Mouse (Mus musculus): ENCODE results near the gene Nagpa. TPM values are rescaled to one million over a fixed set of nuclear protein-coding genes. Genes with fewer than 3 reads are reported as not detected.
"Not testable (repeated sequence)": the region's sequence is repeated elsewhere in the genome, so short reads cannot be mapped to it uniquely, and the experiment has no call there.

The Nagpa gene
- polyA plus RNA-seq, 1 experiment from 2014 or later: 17.0 TPM

DNA sequence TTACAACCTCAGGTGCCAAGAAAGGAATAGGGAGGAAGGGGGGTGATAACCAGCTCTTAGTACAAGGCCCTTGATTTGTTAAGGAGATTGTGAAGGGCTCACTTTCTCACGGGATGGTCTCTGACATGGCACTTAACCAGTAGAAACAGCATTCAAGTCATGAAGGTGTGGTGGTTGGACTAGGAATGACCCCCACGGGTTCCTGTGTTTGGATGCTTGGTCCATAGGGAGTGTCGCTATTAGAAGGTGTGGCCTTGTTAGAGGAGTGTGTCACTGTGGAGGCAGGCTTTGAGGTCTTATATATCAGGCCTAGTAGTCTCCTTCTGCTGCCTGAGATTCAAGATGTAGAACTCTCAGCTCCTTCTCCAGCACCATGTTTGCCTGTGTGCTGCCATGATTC is 24.3 kb upstream of the Nagpa start:
- not testable (repeated sequence) for H3K4me3 ChIP-seq (ENCODE audit: low read length); H3K4me2 ChIP-seq (replicated peaks; ENCODE audit: low read depth, low read length); H3K9me3 ChIP-seq (ENCODE audit: control insufficient read depth, low read length); H3K36me3 ChIP-seq (ENCODE audit: control insufficient read depth, insufficient read depth, low read length); H3K4me1 ChIP-seq (ENCODE audit: control insufficient read depth, insufficient read depth, low read length); H3K27ac ChIP-seq (ENCODE audit: low read depth, low read length); H3K9ac ChIP-seq (ENCODE audit: low read depth, low read length); ATAC-seq (ENCODE audit: low FRiP score, low TSS enrichment); H3K27me3 ChIP-seq (ENCODE audit: control insufficient read depth, insufficient read depth, low read length)
- 51% methylated on average over 3 of the region's 3 CpGs for WGBS

DNA sequence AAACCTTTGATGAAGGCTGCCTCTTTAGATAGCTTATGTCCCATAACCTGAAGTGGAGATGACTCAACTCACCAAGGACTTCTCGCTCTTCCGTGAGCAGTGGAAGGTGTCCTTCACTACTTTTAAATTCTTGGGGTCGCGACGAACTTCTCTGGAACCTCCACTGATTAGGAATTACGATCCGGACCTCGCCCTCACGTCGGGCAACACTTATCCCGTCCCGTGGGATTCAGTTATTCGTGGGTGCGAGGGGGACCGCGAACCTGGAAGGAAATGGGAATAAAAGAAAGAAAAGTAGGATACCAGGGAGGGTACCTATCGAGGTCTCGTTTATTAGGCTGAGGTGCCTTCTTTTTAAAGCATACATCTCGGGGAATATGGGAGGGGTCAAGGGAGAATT is 23.7 kb upstream of the Nagpa start:
- H3K4me2 ChIP-seq (replicated peaks; ENCODE audit: low read depth, low read length); H3K27ac ChIP-seq (ENCODE audit: low read depth, low read length); H3K9me3 ChIP-seq (ENCODE audit: control insufficient read depth, low read length); H3K4me1 ChIP-seq (ENCODE audit: control insufficient read depth, insufficient read depth, low read length); H3K27me3 ChIP-seq (ENCODE audit: control insufficient read depth, insufficient read depth, low read length); H3K36me3 ChIP-seq (ENCODE audit: control insufficient read depth, insufficient read depth, low read length); H3K9ac ChIP-seq (ENCODE audit: low read depth, low read length); ATAC-seq (ENCODE audit: low FRiP score, low TSS enrichment); H3K4me3 ChIP-seq (ENCODE audit: low read length): not testable (repeated sequence)
- WGBS: 74% methylated on average over 19 of the region's 19 CpGs

DNA sequence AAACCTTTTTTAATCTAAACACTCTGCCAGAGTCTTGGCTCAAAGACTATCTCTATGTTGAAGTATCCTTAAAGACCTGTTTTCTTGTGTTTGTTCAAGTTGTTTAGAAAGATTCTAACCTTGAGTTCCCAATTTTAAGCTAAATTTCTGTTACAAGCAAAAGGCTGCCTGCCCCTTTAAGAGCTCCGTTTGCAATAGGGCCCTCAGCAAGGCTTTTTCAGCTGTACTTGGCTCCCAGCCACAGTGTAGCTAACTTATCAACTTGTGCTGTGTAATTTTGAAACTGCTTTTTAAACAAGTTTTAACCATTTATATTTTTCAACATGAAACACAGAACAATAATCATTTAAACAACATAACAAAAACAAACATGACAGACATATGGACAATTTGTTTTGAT is 22.7 kb upstream of the Nagpa start:
- not testable (repeated sequence) for H3K36me3 ChIP-seq (ENCODE audit: control insufficient read depth, insufficient read depth, low read length); H3K27ac ChIP-seq (ENCODE audit: low read depth, low read length); H3K4me2 ChIP-seq (replicated peaks; ENCODE audit: low read depth, low read length); H3K4me1 ChIP-seq (ENCODE audit: control insufficient read depth, insufficient read depth, low read length); H3K9ac ChIP-seq (ENCODE audit: low read depth, low read length); H3K4me3 ChIP-seq (ENCODE audit: low read length); H3K27me3 ChIP-seq (ENCODE audit: control insufficient read depth, insufficient read depth, low read length); ATAC-seq (ENCODE audit: low FRiP score, low TSS enrichment); H3K9me3 ChIP-seq (ENCODE audit: control insufficient read depth, low read length)
- WGBS: 3% methylated on average over 1 of the region's 1 CpGs

DNA sequence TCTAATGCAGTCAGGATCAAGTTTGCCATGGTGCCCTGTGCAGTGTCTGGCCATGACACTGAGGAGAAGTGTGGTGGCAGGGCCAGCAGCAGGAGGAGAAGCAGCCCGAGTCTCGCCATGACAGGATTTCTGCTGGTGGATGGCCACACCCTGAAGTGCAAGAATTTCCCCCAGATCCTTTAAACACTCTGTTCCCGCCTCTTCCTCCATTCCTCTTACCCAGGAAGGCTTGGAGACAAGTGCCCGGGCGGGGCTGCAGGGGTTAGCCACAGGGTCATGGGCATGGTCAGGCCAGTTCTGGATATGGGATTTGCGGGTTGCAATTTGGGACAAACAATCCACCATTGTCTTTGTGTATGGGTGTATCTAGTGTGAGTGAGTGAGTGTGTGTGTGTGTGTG is 18.3 kb upstream of the Nagpa start, which contains the start of gene AU021092:
Gene AU021092, minus strand, starts transcription at position 160 of the 400 bp plus-strand sequence.
- H3K4me3 ChIP-seq (ENCODE audit: low read length): no peak within 1 kb of the TSS
- 62% methylated on average over 6 of the region's 6 CpGs for WGBS
- H3K9ac ChIP-seq (ENCODE audit: low read depth, low read length): no peak within 1 kb of the TSS
- peak; percentile 39; the same call in 1 of the 2 replicates for ATAC-seq (ENCODE audit: low FRiP score, low TSS enrichment)
- no peaks in the 10 kb centered on the region for H3K4me1 ChIP-seq (ENCODE audit: control insufficient read depth, insufficient read depth, low read length)
- no peaks in the 10 kb centered on the region for H3K27me3 ChIP-seq (ENCODE audit: control insufficient read depth, insufficient read depth, low read length)
- no peaks in the 10 kb centered on the region for H3K9me3 ChIP-seq (ENCODE audit: control insufficient read depth, low read length)
- H3K36me3 ChIP-seq (ENCODE audit: control insufficient read depth, insufficient read depth, low read length): no peaks in the 10 kb centered on the region
- no peak within 1 kb of the TSS for H3K4me2 ChIP-seq (replicated peaks; ENCODE audit: low read depth, low read length)
- H3K27ac ChIP-seq (ENCODE audit: low read depth, low read length): no peak within 1 kb of the TSS

- no peaks in the 10 kb centered on the region for H3K27me3 ChIP-seq (ENCODE audit: control insufficient read depth, insufficient read depth, low read length)
- H3K4me1 ChIP-seq (ENCODE audit: control insufficient read depth, insufficient read depth, low read length): no peaks in the 10 kb centered on the region
- 58% methylated on average over 4 of the region's 4 CpGs for WGBS
- H3K4me3 ChIP-seq (ENCODE audit: low read length): no peak overlapping the region
- no peaks in the 10 kb centered on the region for H3K36me3 ChIP-seq (ENCODE audit: control insufficient read depth, insufficient read depth, low read length)
- no peaks in the 10 kb centered on the region for H3K9me3 ChIP-seq (ENCODE audit: control insufficient read depth, low read length)
- H3K4me2 ChIP-seq (replicated peaks; ENCODE audit: low read depth, low read length): no peak overlapping the region
- H3K9ac ChIP-seq (ENCODE audit: low read depth, low read length): no peak overlapping the region
- H3K27ac ChIP-seq (ENCODE audit: low read depth, low read length): no peak overlapping the region
- ATAC-seq (ENCODE audit: low FRiP score, low TSS enrichment): no peak
Measured at GRCm38 (mm10) chr16:5221403-5221802, 17.6 kb upstream of the Nagpa start.

DNA sequence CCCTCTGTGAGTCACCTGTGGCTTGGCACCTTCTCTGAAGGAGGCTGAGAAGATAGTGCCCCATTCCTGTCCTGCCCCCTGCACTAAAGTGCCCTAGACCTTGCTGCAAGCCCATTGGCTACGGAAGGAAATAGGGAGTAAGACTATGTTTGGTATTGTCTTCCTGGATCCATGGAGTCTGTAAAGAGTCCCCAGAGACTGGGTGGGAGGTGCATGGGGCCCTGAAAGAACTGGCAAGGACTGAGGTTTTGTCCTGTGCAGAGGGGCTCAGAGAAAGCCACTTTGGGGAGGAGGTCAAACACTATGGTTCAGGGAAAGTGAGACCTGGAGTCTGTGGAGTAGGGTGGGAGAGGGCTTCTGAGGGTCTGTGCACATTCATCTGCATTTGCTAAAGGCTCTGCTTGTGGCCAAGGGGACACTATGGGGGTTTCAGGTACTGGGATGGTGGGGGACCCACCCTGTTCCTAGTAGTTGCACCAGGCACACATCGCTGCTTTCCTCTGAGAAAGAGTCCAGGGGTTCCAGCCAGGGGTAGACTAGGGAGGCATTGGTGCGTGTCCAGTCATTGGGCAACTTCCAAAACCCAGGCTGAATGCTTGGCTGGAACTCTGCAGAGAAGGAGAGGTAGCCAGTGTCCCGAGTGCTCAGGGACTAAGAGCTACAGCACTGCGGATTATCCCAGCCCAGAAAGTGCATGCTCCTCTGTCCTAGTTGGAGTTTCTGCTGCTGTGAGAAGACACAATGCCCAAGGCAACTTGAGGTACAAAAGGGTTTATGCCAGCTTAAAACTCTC is 13.7 kb upstream of the Nagpa start:
- Histone ChIP-seq H3K27me3 (ENCODE audit: control insufficient read depth, insufficient read depth, low read length) (no peaks in the 10 kb centered on the region), H3K9me3 (ENCODE audit: control insufficient read depth, low read length) (no peaks in the 10 kb centered on the region), H3K36me3 (ENCODE audit: control insufficient read depth, insufficient read depth, low read length) (no peaks in the 10 kb centered on the region), H3K4me1 (ENCODE audit: control insufficient read depth, insufficient read depth, low read length) (no peaks in the 10 kb centered on the region), H3K9ac (ENCODE audit: low read depth, low read length) (no peak overlapping the region), H3K4me2 (replicated peaks; ENCODE audit: low read depth, low read length) (no peak overlapping the region), H3K4me3 (ENCODE audit: low read length) (no peak overlapping the region), H3K27ac (ENCODE audit: low read depth, low read length) (no peak overlapping the region)
- ATAC-seq (ENCODE audit: low FRiP score, low TSS enrichment): no peak
- 64% methylated on average over 5 of the region's 5 CpGs for WGBS

DNA sequence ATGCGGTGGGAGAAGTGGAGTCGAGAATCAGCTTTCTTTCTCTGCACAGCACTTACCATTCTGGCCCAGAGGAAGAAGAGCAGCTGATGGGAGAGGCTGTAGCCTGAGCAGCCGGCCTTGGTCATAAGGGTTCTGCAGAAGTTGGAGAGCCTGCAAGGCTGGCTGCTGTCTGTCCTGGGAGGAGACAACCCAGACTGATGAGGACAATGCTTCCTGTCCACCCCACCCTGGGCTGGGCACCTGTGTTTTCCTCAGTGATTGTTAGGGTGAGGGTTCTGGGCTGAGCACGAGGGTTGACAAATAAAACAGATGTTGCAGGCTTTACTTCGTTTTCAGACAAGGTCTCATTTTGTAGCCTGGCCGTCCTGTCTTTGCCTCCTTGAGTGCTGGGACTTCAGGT is 12.9 kb upstream of the Nagpa start:
- Histone ChIP-seq H3K9me3 (ENCODE audit: control insufficient read depth, low read length) (no peaks in the 10 kb centered on the region), H3K27me3 (ENCODE audit: control insufficient read depth, insufficient read depth, low read length) (no peaks in the 10 kb centered on the region), H3K4me2 (replicated peaks; ENCODE audit: low read depth, low read length) (no peak overlapping the region), H3K36me3 (ENCODE audit: control insufficient read depth, insufficient read depth, low read length) (no peaks in the 10 kb centered on the region), H3K4me3 (ENCODE audit: low read length) (no peak overlapping the region), H3K4me1 (ENCODE audit: control insufficient read depth, insufficient read depth, low read length) (no peaks in the 10 kb centered on the region), H3K27ac (ENCODE audit: low read depth, low read length) (no peak overlapping the region), H3K9ac (ENCODE audit: low read depth, low read length) (no peak overlapping the region)
- no peak for ATAC-seq (ENCODE audit: low FRiP score, low TSS enrichment)
- WGBS: 58% methylated on average over 6 of the region's 6 CpGs

DNA sequence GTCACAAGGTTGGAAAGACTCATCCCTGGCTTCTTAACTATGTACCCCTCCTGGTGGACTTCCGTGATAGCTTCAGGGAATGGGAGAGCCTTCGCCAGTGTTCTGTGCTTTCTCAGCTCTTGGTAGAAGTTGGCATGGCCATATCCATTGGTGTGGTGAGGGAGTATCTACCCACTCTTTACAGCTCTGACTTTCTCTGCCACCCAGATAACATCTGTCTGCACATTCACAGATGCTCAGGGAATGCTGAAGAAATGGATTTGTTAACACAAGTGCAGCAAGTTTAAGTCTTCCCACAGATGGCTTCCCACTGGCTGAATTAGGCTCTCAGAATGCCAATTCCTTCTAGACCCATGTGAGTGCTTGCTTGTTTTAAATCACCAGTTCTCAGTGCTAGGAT is 10.3 kb upstream of the Nagpa start:
- Histone ChIP-seq H3K9me3 (ENCODE audit: control insufficient read depth, low read length) (no peaks in the 10 kb centered on the region), H3K4me2 (replicated peaks; ENCODE audit: low read depth, low read length) (no peak overlapping the region), H3K4me1 (ENCODE audit: control insufficient read depth, insufficient read depth, low read length) (no peaks in the 10 kb centered on the region), H3K27me3 (ENCODE audit: control insufficient read depth, insufficient read depth, low read length) (no peaks in the 10 kb centered on the region), H3K36me3 (ENCODE audit: control insufficient read depth, insufficient read depth, low read length) (no peaks in the 10 kb centered on the region), H3K4me3 (ENCODE audit: low read length) (no peak overlapping the region), H3K27ac (ENCODE audit: low read depth, low read length) (no peak overlapping the region), H3K9ac (ENCODE audit: low read depth, low read length) (no peak overlapping the region)
- WGBS: 84% methylated on average over 2 of the region's 2 CpGs
- ATAC-seq (ENCODE audit: low FRiP score, low TSS enrichment): no peak

DNA sequence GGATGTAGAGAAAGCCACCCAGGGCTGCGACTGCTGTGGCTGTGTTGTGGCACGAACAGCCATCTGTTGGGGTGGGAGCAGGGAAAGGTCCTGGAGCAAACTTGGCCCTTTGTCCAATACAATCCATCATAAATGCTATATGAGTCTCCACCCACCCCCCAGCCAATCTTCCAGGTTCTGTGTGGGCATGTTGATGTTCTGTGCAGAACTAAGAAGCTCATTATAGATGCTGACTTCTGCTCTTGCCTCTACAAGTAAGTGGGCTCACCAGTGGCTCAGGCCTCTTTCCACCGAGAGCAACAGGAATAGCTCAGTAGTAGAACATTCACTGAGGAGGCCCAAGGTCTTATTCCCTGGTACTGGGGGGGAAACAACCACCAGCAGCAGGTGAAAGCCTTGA is 8.3 kb upstream of the Nagpa start:
- 81% methylated on average over 3 of the region's 3 CpGs for WGBS
- no peaks in the 10 kb centered on the region for H3K36me3 ChIP-seq (ENCODE audit: control insufficient read depth, insufficient read depth, low read length)
- no peak overlapping the region for H3K4me3 ChIP-seq (ENCODE audit: low read length)
- H3K27me3 ChIP-seq (ENCODE audit: control insufficient read depth, insufficient read depth, low read length): no peaks in the 10 kb centered on the region
- no peak overlapping the region for H3K4me2 ChIP-seq (replicated peaks; ENCODE audit: low read depth, low read length)
- no peak for ATAC-seq (ENCODE audit: low FRiP score, low TSS enrichment)
- H3K9me3 ChIP-seq (ENCODE audit: control insufficient read depth, low read length): no peaks in the 10 kb centered on the region
- no peak overlapping the region for H3K27ac ChIP-seq (ENCODE audit: low read depth, low read length)
- H3K9ac ChIP-seq (ENCODE audit: low read depth, low read length): no peak overlapping the region
- H3K4me1 ChIP-seq (ENCODE audit: control insufficient read depth, insufficient read depth, low read length): no peaks in the 10 kb centered on the region

Measured in kidney, embryonic 14.5 days (tissue).